Mouse (Mus musculus) limb, embryonic 10.5 days (tissue): ENCODE data around the gene Col4a2. TPM values are rescaled to one million over a fixed set of nuclear protein-coding genes. Genes with fewer than 3 reads are reported as not detected.
"Not testable (repeated sequence)": the region's sequence is repeated elsewhere in the genome, so short reads cannot be mapped to it uniquely, and the experiment has no call there.

Source experiments
- DNase-seq: peaks from one replicate; pipeline ENCODE4 v3.0.0-alpha.2; 2017; ENCODE audit warnings: low spot score
- H3K27ac ChIP-seq: fragments of 300-500 bp; sonication (generic); 2 replicates; pipeline ENCODE4 v1.5.1; 2016; ENCODE audit warnings: mild to moderate bottlenecking
- H3K27me3 ChIP-seq: fragments of 300-500 bp; sonication (generic); 2 replicates; pipeline ENCODE4 v1.6.1; 2016; ENCODE audit warnings: low read depth, mild to moderate bottlenecking; ENCODE audit not compliant: poor library complexity, severe bottlenecking
- H3K36me3 ChIP-seq: fragments of 300-500 bp; sonication (generic); 2 replicates; pipeline ENCODE4 v1.6.1; 2016; ENCODE audit warnings: mild to moderate bottlenecking, moderate library complexity
- H3K4me1 ChIP-seq: fragments of 300-500 bp; sonication (generic); 2 replicates; pipeline ENCODE4 v1.6.1; 2016
- H3K4me3 ChIP-seq: fragments of 300-500 bp; sonication (generic); 2 replicates; pipeline ENCODE4 v1.5.1; 2016; ENCODE audit warnings: mild to moderate bottlenecking, moderate library complexity
- H3K9me3 ChIP-seq: fragments of 300-500 bp; sonication (generic); replicated peaks from 2 replicates; pipeline ENCODE4 v1.6.1; 2016; ENCODE audit warnings: mild to moderate bottlenecking
- WGBS: fragments of 180-500 bp; shearing (Covaris S2); methylation state at CpG from one replicate; pipeline ENCODE4 v1.1.7; 2016; 5-methylcytosine and 5-hydroxymethylcytosine counted together
- polyA plus RNA-seq: library from polyadenylated mRNA; unstranded; fragments of >200 nt; fragmentation: Nextera tagmentation; extraction: Ambion mirVana; gene quantifications from 2 replicates; pipeline ENCODE4 v1.2.1, GENCODE M21; 2016

Col4a2 gene
- polyA plus RNA-seq, 1 experiment from 2014 or later, result 53.0 TPM

- DNase-seq, result no peak
- Histone ChIP-seq H3K9me3 (no peaks in the 10 kb centered on the region), H3K4me1 (peaks cover 15% of the 10 kb centered on the region), H3K4me3 (no peak overlapping the region), H3K27ac (no peak overlapping the region), H3K27me3 (no peaks in the 10 kb centered on the region), H3K36me3 (no peaks in the 10 kb centered on the region)
- 87% methylated on average over 3 of the region's 3 CpGs for WGBS
Measured at GRCm38 (mm10) chr8:11457278-11457677, 144.7 kb downstream of the Col4a2 start.

- Histone ChIP-seq H3K4me3 (no peak overlapping the region), H3K27me3 (no peaks in the 10 kb centered on the region), H3K4me1 (peaks cover 15% of the 10 kb centered on the region), H3K27ac (no peak overlapping the region), H3K36me3 (no peaks in the 10 kb centered on the region), H3K9me3 (no peaks in the 10 kb centered on the region)
- WGBS, result 47% methylated on average over 12 of the region's 12 CpGs
- no peak for DNase-seq
Measured at GRCm38 (mm10) chr8:11457981-11458836, 145.6 kb downstream of the Col4a2 start.

GRCm38 (mm10) chr8:11459016-11459415 is 146.4 kb downstream of the Col4a2 start:
- 41% methylated on average over 5 of the region's 5 CpGs for WGBS
- Histone ChIP-seq H3K27ac (no peak overlapping the region), H3K4me1 (peaks cover 15% of the 10 kb centered on the region), H3K27me3 (no peaks in the 10 kb centered on the region), H3K36me3 (no peaks in the 10 kb centered on the region), H3K4me3 (no peak overlapping the region), H3K9me3 (no peaks in the 10 kb centered on the region)
- no peak for DNase-seq

- Histone ChIP-seq H3K27ac (no peak overlapping the region), H3K4me1 (peaks cover 15% of the 10 kb centered on the region), H3K9me3 (no peaks in the 10 kb centered on the region), H3K4me3 (no peak overlapping the region), H3K27me3 (no peaks in the 10 kb centered on the region), H3K36me3 (no peaks in the 10 kb centered on the region)
- 71% methylated on average over 2 of the region's 2 CpGs for whole genome bisulfite sequencing
- no peak for DNase-seq
Measured at GRCm38 (mm10) chr8:11460934-11461333, 148.3 kb downstream of the Col4a2 start.

- DNase-seq, result no peak
- Histone ChIP-seq H3K27ac (no peak overlapping the region), H3K4me1 (peaks cover 15% of the 10 kb centered on the region), H3K9me3 (no peaks in the 10 kb centered on the region), H3K36me3 (no peaks in the 10 kb centered on the region), H3K4me3 (no peak overlapping the region), H3K27me3 (no peaks in the 10 kb centered on the region)
- WGBS, result 42% methylated on average over 2 of the region's 2 CpGs
Measured at GRCm38 (mm10) chr8:11461847-11462246, 149.2 kb downstream of the Col4a2 start.

GRCm38 (mm10) chr8:11462641-11463040 is 150.0 kb downstream of the Col4a2 start:
- H3K36me3 ChIP-seq, result no peaks in the 10 kb centered on the region
- H3K27ac ChIP-seq, result no peak overlapping the region
- no peak for DNase-seq
- no peaks in the 10 kb centered on the region for H3K9me3 ChIP-seq
- H3K4me1 ChIP-seq, result peaks cover 15% of the 10 kb centered on the region
- H3K27me3 ChIP-seq, result no peaks in the 10 kb centered on the region
- WGBS, result 88% methylated on average over 4 of the region's 4 CpGs
- no peak overlapping the region for H3K4me3 ChIP-seq

GRCm38 (mm10) chr8:11463541-11463888 is 150.9 kb downstream of the Col4a2 start:
- no peaks in the 10 kb centered on the region for H3K36me3 ChIP-seq
- no peaks in the 10 kb centered on the region for H3K27me3 ChIP-seq
- no peak overlapping the region for H3K4me3 ChIP-seq
- H3K4me1 ChIP-seq, result peaks cover 7% of the 10 kb centered on the region; the same call in 1 of the 2 replicates
- H3K27ac ChIP-seq, result no peak overlapping the region
- DNase-seq, result no peak
- no peaks in the 10 kb centered on the region for H3K9me3 ChIP-seq
- 96% methylated on average over 2 of the region's 2 CpGs for WGBS

- 77% methylated on average over 12 of the region's 12 CpGs for WGBS
- H3K9me3 ChIP-seq, result no peaks in the 10 kb centered on the region
- no peaks in the 10 kb centered on the region for H3K36me3 ChIP-seq
- no peak overlapping the region for H3K4me3 ChIP-seq
- H3K27ac ChIP-seq, result no peak overlapping the region
- H3K4me1 ChIP-seq, result peaks cover 4% of the 10 kb centered on the region; the same call in 1 of the 2 replicates
- DNase-seq, result no peak
- no peaks in the 10 kb centered on the region for H3K27me3 ChIP-seq
Measured at GRCm38 (mm10) chr8:11463889-11464706, 151.5 kb downstream of the Col4a2 start.

- WGBS, result 83% methylated on average over 3 of the region's 3 CpGs
- no peak overlapping the region for H3K4me3 ChIP-seq
- no peaks in the 10 kb centered on the region for H3K27me3 ChIP-seq
- H3K9me3 ChIP-seq, result no peaks in the 10 kb centered on the region
- H3K27ac ChIP-seq, result no peak overlapping the region
- H3K4me1 ChIP-seq, result peaks cover 4% of the 10 kb centered on the region; the same call in 1 of the 2 replicates
- no peak for DNase-seq
- H3K36me3 ChIP-seq, result no peaks in the 10 kb centered on the region
Measured at GRCm38 (mm10) chr8:11464707-11464964, 152.0 kb downstream of the Col4a2 start.

- Histone ChIP-seq H3K27me3 (peaks cover 5% of the 10 kb centered on the region; the same call in 1 of the 2 replicates), H3K4me1 (peaks cover 4% of the 10 kb centered on the region; the same call in 1 of the 2 replicates), H3K4me3 (no peak overlapping the region), H3K9me3 (no peaks in the 10 kb centered on the region), H3K36me3 (no peaks in the 10 kb centered on the region), H3K27ac (no peak overlapping the region)
- 96% methylated on average over 4 of the region's 4 CpGs for WGBS
- no peak for DNase-seq
Measured at GRCm38 (mm10) chr8:11465619-11466018, 153.0 kb downstream of the Col4a2 start.

GRCm38 (mm10) chr8:11466528-11466927 is 153.9 kb downstream of the Col4a2 start:
- not testable (repeated sequence) for H3K4me3 ChIP-seq, DNase-seq, H3K27ac ChIP-seq, H3K36me3 ChIP-seq, H3K4me1 ChIP-seq, H3K9me3 ChIP-seq
- peaks cover 14% of the 10 kb centered on the region for H3K27me3 ChIP-seq
- 93% methylated on average over 5 of the region's 5 CpGs for WGBS

GRCm38 (mm10) chr8:11469095-11469494 is 156.5 kb downstream of the Col4a2 start:
- 3% methylated on average over 3 of the region's 3 CpGs for whole genome bisulfite sequencing
- Histone ChIP-seq H3K4me3 (no peak overlapping the region), H3K9me3 (no peaks in the 10 kb centered on the region), H3K36me3 (no peaks in the 10 kb centered on the region), H3K27me3 (peaks cover 24% of the 10 kb centered on the region), H3K4me1 (peaks cover 22% of the 10 kb centered on the region; the same call in 1 of the 2 replicates), H3K27ac (no peak overlapping the region)
- DNase-seq, result peak; percentile 60

GRCm38 (mm10) chr8:11470694-11471093 is 158.1 kb downstream of the Col4a2 start:
- Histone ChIP-seq H3K9me3 (no peaks in the 10 kb centered on the region), H3K4me3 (no peak overlapping the region), H3K27me3 (peaks cover 40% of the 10 kb centered on the region), H3K36me3 (no peaks in the 10 kb centered on the region), H3K4me1 (peaks cover 31% of the 10 kb centered on the region), H3K27ac (no peak overlapping the region)
- 83% methylated on average over 7 of the region's 7 CpGs for WGBS
- no peak for DNase-seq
